Mouse (Mus musculus) embryonic fibroblast, embryonic 13.5 days (primary cell): ENCODE measurements around the gene Cyp2j12.

Experiments used
- CTCF ChIP-seq: IDR thresholded peaks from 2 replicates; pipeline ENCODE4 v1.5.1; 2011; ENCODE audit warnings: mild to moderate bottlenecking, control low read depth, low read length, moderate library complexity, borderline replicate concordance; ENCODE audit not compliant: insufficient read depth
- POLR2A ChIP-seq: IDR thresholded peaks from 2 replicates; pipeline ENCODE4 v1.6.1; 2011; ENCODE audit warnings: low read depth, mild to moderate bottlenecking, control low read depth, low read length, moderate library complexity

GRCm38 (mm10) chr4:96078308-96078707 is 62.6 kb downstream of the Cyp2j12 start:
- no peak for TF ChIP-seq CTCF
- no peak for TF ChIP-seq POLR2A
